Mouse (Mus musculus): ENCODE measurements around the gene Mbnl2.
"Not testable (repeated sequence)": the region's sequence is repeated elsewhere in the genome, so short reads cannot be mapped to it uniquely, and the experiment has no call there.

DNA sequence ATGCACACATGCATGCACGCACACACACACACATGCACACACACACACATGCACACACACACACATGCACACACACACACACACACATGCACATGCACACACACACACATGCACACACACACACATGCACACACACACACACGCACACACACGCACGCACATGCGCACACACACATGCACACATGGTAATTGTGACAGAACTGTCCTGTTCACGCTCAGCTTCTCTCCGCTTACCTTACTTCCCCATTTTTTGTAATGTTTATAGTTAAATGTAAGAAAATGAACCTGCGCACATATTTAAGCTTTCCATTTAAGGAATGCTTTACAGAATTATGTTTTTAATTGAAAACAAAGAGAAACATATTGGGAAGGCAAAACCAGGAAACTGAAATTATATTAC is 84.1 kb downstream of the Mbnl2 start:
- not testable (repeated sequence) for TF ChIP-seq CTCF (IDR thresholded peaks at IDR 0.05; ENCODE audit: extremely low read depth, insufficient read length, insufficient replicate concordance, low read depth, low read length); POLR2A (IDR thresholded peaks at IDR 0.05; ENCODE audit: low read depth, low read length)

All from small intestine, adult 2 months (tissue).